Mouse (Mus musculus): ENCODE measurements around the gene Arhgap24. TPM values are rescaled to one million over a fixed set of nuclear protein-coding genes. Genes with fewer than 3 reads are reported as not detected.

Arhgap24 gene
- polyA plus RNA-seq, 1 experiment = 12.5 TPM

DNA sequence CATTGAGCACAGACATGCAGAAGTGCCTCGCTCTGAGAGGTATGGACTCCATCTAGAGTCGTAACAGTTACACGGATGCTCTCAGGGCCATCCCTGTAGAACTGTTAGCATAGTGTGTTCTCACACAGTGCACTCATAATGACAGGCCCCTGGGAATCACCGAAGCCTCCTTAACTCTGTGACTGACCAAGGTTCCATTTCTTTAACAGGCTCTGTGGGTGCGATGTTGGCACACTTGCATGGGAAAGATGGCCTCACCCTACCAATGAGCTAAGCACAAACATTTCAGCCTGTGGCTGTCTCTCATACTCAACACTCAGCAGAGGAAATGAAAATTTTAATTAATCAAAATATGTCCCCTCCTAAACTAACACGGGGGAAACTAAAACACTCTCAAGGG lies 134.1 kb downstream of the Arhgap24 start:
- Histone ChIP-seq H3ac (ENCODE audit: control insufficient read depth, insufficient read length) (no peak overlapping the region), H3K36me3 (ENCODE audit: control insufficient read depth, insufficient read depth) (no peaks in the 10 kb centered on the region), H3K4me2 (ENCODE audit: low read depth) (no peak overlapping the region), H3K4me3 (no peak overlapping the region), H3K79me2 (ENCODE audit: control insufficient read depth, insufficient read depth) (no peaks in the 10 kb centered on the region), H3K27me3 (ENCODE audit: control insufficient read depth, insufficient read depth, insufficient read length) (no peaks in the 10 kb centered on the region)
- TF ChIP-seq MAX (IDR thresholded peaks at IDR 0.05; ENCODE audit: low read depth) (no peak), MYOG (IDR thresholded peaks at IDR 0.05; ENCODE audit: control insufficient read depth in 1 of 3, insufficient read depth in 1 of 3, insufficient read length in 2 of 3, low read depth in 2 of 3) (no peak), TCF12 (IDR thresholded peaks at IDR 0.05; ENCODE audit: insufficient read depth, poor library complexity, severe bottlenecking) (no peak), POLR2AphosphoS2 (IDR thresholded peaks at IDR 0.05; ENCODE audit: insufficient read length, low read depth) (no peak), MYOD1 (IDR thresholded peaks at IDR 0.05; ENCODE audit: control insufficient read depth in 1 of 3, insufficient read length in 2 of 3, low read depth in 2 of 3) (no peak), CEBPB (IDR thresholded peaks at IDR 0.05; ENCODE audit: insufficient read depth, poor library complexity, severe bottlenecking) (no peak), REST (IDR thresholded peaks at IDR 0.05; ENCODE audit: insufficient read depth, insufficient read length) (no peak), USF1 (IDR thresholded peaks at IDR 0.05; ENCODE audit: low read depth) (no peak), POLR2A (IDR thresholded peaks at IDR 0.05; ENCODE audit: insufficient read length, low read depth) (no peak), SRF (IDR thresholded peaks at IDR 0.05; ENCODE audit: control insufficient read depth, insufficient read length, low read depth) (no peak), TCF3 (IDR thresholded peaks at IDR 0.05; ENCODE audit: insufficient read length, low read depth) (no peak), E2F4 (IDR thresholded peaks at IDR 0.05; ENCODE audit: insufficient read depth) (no peak)

- Histone ChIP-seq H3K4me2 (ENCODE audit: low read depth) (no peak overlapping the region), H3K4me3 (no peak overlapping the region), H3K27me3 (ENCODE audit: control insufficient read depth, insufficient read depth, insufficient read length) (no peaks in the 10 kb centered on the region), H3K79me2 (ENCODE audit: control insufficient read depth, insufficient read depth) (no peaks in the 10 kb centered on the region), H3ac (ENCODE audit: control insufficient read depth, insufficient read length) (no peak overlapping the region), H3K36me3 (ENCODE audit: control insufficient read depth, insufficient read depth) (no peaks in the 10 kb centered on the region)
- no peak for TF ChIP-seq MYOG (IDR thresholded peaks at IDR 0.05; ENCODE audit: control insufficient read depth in 1 of 3, insufficient read depth in 1 of 3, insufficient read length in 2 of 3, low read depth in 2 of 3)
- no peak for TF ChIP-seq SRF (IDR thresholded peaks at IDR 0.05; ENCODE audit: control insufficient read depth, insufficient read length, low read depth)
- TF ChIP-seq CEBPB (IDR thresholded peaks at IDR 0.05; ENCODE audit: insufficient read depth, poor library complexity, severe bottlenecking) = no peak
- TF ChIP-seq TCF12 (IDR thresholded peaks at IDR 0.05; ENCODE audit: insufficient read depth, poor library complexity, severe bottlenecking) = no peak
- TF ChIP-seq E2F4 (IDR thresholded peaks at IDR 0.05; ENCODE audit: insufficient read depth) = no peak
These were observed 139.8 kb downstream of the Arhgap24 start for GRCm38 (mm10) chr5:102621036-102621435.

DNA sequence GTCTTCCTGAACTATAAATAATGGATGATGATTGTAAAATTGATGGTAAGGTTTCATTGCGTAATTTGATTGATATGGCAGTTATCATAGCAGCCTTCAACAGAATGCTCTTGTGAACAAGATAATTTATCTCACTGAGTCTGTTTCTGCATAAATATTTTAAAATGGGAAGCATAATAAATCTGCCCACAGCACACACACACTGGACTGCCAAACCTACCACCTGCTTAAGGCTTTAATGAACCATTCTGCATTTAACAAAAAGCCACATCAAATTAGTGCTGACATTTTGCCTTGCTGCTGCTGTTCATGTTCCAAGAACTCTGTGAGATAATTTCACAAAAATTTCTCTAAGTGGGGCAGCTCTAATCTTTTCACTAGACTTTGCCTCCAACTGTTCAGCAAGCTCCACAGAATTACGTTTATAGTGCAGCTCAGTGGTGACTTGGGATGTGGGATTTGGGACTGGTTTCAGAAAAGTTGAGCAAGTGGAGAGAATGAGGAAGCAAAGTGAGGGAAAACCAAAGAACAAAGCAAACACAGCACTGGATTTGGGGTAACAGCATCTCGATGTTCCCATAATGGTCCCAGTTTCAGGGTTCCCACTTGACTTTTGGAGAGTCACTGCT lies 142.7 kb downstream of the Arhgap24 start:
- TF ChIP-seq MYOD1 (IDR thresholded peaks at IDR 0.05; ENCODE audit: control insufficient read depth in 1 of 3, insufficient read length in 2 of 3, low read depth in 2 of 3) (no peak), POLR2AphosphoS2 (IDR thresholded peaks at IDR 0.05; ENCODE audit: insufficient read length, low read depth) (no peak), SRF (IDR thresholded peaks at IDR 0.05; ENCODE audit: control insufficient read depth, insufficient read length, low read depth) (no peak), USF1 (IDR thresholded peaks at IDR 0.05; ENCODE audit: low read depth) (no peak), CEBPB (IDR thresholded peaks at IDR 0.05; ENCODE audit: insufficient read depth, poor library complexity, severe bottlenecking) (no peak), E2F4 (IDR thresholded peaks at IDR 0.05; ENCODE audit: insufficient read depth) (no peak), TCF12 (IDR thresholded peaks at IDR 0.05; ENCODE audit: insufficient read depth, poor library complexity, severe bottlenecking) (no peak), MYOG (IDR thresholded peaks at IDR 0.05; ENCODE audit: control insufficient read depth in 1 of 3, insufficient read depth in 1 of 3, insufficient read length in 2 of 3, low read depth in 2 of 3) (no peak)
- Histone ChIP-seq H3K4me2 (ENCODE audit: low read depth) (no peak overlapping the region), H3K79me2 (ENCODE audit: control insufficient read depth, insufficient read depth) (no peaks in the 10 kb centered on the region), H3ac (ENCODE audit: control insufficient read depth, insufficient read length) (no peak overlapping the region), H3K27me3 (ENCODE audit: control insufficient read depth, insufficient read depth, insufficient read length) (no peaks in the 10 kb centered on the region), H3K4me3 (no peak overlapping the region), H3K36me3 (ENCODE audit: control insufficient read depth, insufficient read depth) (no peaks in the 10 kb centered on the region)

GRCm38 (mm10) chr5:102626671-102627070 lies 145.5 kb downstream of the Arhgap24 start:
- Histone ChIP-seq H3K27me3 (ENCODE audit: control insufficient read depth, insufficient read depth, insufficient read length) (no peaks in the 10 kb centered on the region), H3K4me2 (ENCODE audit: low read depth) (no peak overlapping the region), H3K79me2 (ENCODE audit: control insufficient read depth, insufficient read depth) (no peaks in the 10 kb centered on the region), H3K4me3 (no peak overlapping the region), H3ac (ENCODE audit: control insufficient read depth, insufficient read length) (no peak overlapping the region), H3K36me3 (ENCODE audit: control insufficient read depth, insufficient read depth) (no peaks in the 10 kb centered on the region)
- TF ChIP-seq MAX (IDR thresholded peaks at IDR 0.05; ENCODE audit: low read depth) (no peak), SRF (IDR thresholded peaks at IDR 0.05; ENCODE audit: control insufficient read depth, insufficient read length, low read depth) (no peak)

GRCm38 (mm10) chr5:102629362-102629771 lies 148.2 kb downstream of the Arhgap24 start:
- no peaks in the 10 kb centered on the region for H3K27me3 ChIP-seq (ENCODE audit: control insufficient read depth, insufficient read depth, insufficient read length)
- H3ac ChIP-seq (ENCODE audit: control insufficient read depth, insufficient read length) = no peak overlapping the region
- TF ChIP-seq MYOD1 (IDR thresholded peaks at IDR 0.05; ENCODE audit: control insufficient read depth in 1 of 3, insufficient read length in 2 of 3, low read depth in 2 of 3) = peak; percentile 63 to 89 (median 88)
- TF ChIP-seq MYOG (IDR thresholded peaks at IDR 0.05; ENCODE audit: control insufficient read depth in 1 of 3, insufficient read depth in 1 of 3, insufficient read length in 2 of 3, low read depth in 2 of 3) = peak in 2 of 3 experiments; percentile 4 to 69
- no peak for TF ChIP-seq POLR2A (IDR thresholded peaks at IDR 0.05; ENCODE audit: insufficient read length, low read depth)
- peak; percentile 21 for TF ChIP-seq TCF3 (IDR thresholded peaks at IDR 0.05; ENCODE audit: insufficient read length, low read depth)
- TF ChIP-seq CEBPB (IDR thresholded peaks at IDR 0.05; ENCODE audit: insufficient read depth, poor library complexity, severe bottlenecking) = peak; percentile 88
- no peak for TF ChIP-seq POLR2AphosphoS2 (IDR thresholded peaks at IDR 0.05; ENCODE audit: insufficient read length, low read depth)
- TF ChIP-seq TCF12 (IDR thresholded peaks at IDR 0.05; ENCODE audit: insufficient read depth, poor library complexity, severe bottlenecking) = peak; percentile 70
- TF ChIP-seq REST (IDR thresholded peaks at IDR 0.05; ENCODE audit: insufficient read depth, insufficient read length) = no peak
- TF ChIP-seq E2F4 (IDR thresholded peaks at IDR 0.05; ENCODE audit: insufficient read depth) = no peak
- TF ChIP-seq MAX (IDR thresholded peaks at IDR 0.05; ENCODE audit: low read depth) = peak; percentile 30
- no peak for TF ChIP-seq SRF (IDR thresholded peaks at IDR 0.05; ENCODE audit: control insufficient read depth, insufficient read length, low read depth)
- peak; percentile 75 for TF ChIP-seq USF1 (IDR thresholded peaks at IDR 0.05; ENCODE audit: low read depth)
- no peaks in the 10 kb centered on the region for H3K36me3 ChIP-seq (ENCODE audit: control insufficient read depth, insufficient read depth)
- peak overlapping the region; percentile 57 for H3K4me2 ChIP-seq (ENCODE audit: low read depth)
- H3K79me2 ChIP-seq (ENCODE audit: control insufficient read depth, insufficient read depth) = no peaks in the 10 kb centered on the region
- no peak overlapping the region for H3K4me3 ChIP-seq

All from myocyte (in vitro differentiated cells).